Mouse (Mus musculus): ENCODE results near the gene Ptprb. TPM values are rescaled to one million over a fixed set of nuclear protein-coding genes. Genes with fewer than 3 reads are reported as not detected.

Gene Ptprb
- total RNA-seq (2021) (10 to 100 TPM; 63.1 to 66.3 TPM), polyA plus RNA-seq (2012; rRNA removed) (14.8 and 25.1 TPM in 2 replicates)
- long read RNA-seq, full-length matches to known transcripts: 1 of 16 reads
- long read RNA-seq, partial matches to known transcripts: 3 of 16 reads
- long read RNA-seq, other reads (novel, unspliced or antisense): 12 of 16 reads

- DNase-seq: no peak
- H3K79me2 ChIP-seq (replicated peaks; ENCODE audit: control insufficient read depth, insufficient read depth, low read length): no peaks in the 10 kb centered on the region
- H3K4me3 ChIP-seq: peak within 1 kb of the TSS; percentile 38
- WGBS: 26% methylated on average over 7 of the region's 7 CpGs
- H3K27me3 ChIP-seq (ENCODE audit: control insufficient read depth, insufficient read depth, low read length): no peaks in the 10 kb centered on the region
- peaks cover 2% of the 10 kb centered on the region; the same call in 1 of the 2 replicates for H3K36me3 ChIP-seq (ENCODE audit: control insufficient read depth, insufficient read depth, low read length)
- TF ChIP-seq POLR2A (IDR thresholded peaks at IDR 0.05; ENCODE audit: insufficient read depth, low read depth, low read length) (peak; percentile 39; the same call in 1 of the 2 replicates), EP300 (IDR thresholded peaks at IDR 0.05; ENCODE audit: insufficient read depth, low read depth, low read length) (no peak), CTCF (IDR thresholded peaks at IDR 0.05) (no peak)
- intact Hi-C loops (cut with DNase I): no loop called here
- peak within 1 kb of the TSS; percentile 75 for H3K9ac ChIP-seq (ENCODE audit: low read depth, low read length)
- H3K4me1 ChIP-seq (ENCODE audit: control insufficient read depth, insufficient read depth, low read length): peaks cover 13% of the 10 kb centered on the region
- peak within 1 kb of the TSS; percentile 79 for H3K27ac ChIP-seq
These were observed at the start of gene Ptprb for GRCm38 (mm10) chr10:116275280-116275679. Gene Ptprb, plus strand, starts transcription at chr10:116275523.

- intact Hi-C loops (cut with DNase I): no loop called here
- H3K27ac ChIP-seq: no peak overlapping the region
- WGBS: 46% methylated on average over 5 of the region's 5 CpGs
These were observed 40.0 kb upstream of the Ptprb start for GRCm38 (mm10) chr10:116235299-116235698.

GRCm38 (mm10) chr10:116242200-116242599 is 33.1 kb upstream of the Ptprb start:
- H3K27ac ChIP-seq: peak overlapping the region; percentile 66
- no peaks in the 10 kb centered on the region for H3K79me2 ChIP-seq (replicated peaks; ENCODE audit: control insufficient read depth, insufficient read depth, low read length)
- no peaks in the 10 kb centered on the region for H3K27me3 ChIP-seq (ENCODE audit: control insufficient read depth, insufficient read depth, low read length)
- peaks cover 3% of the 10 kb centered on the region for H3K4me1 ChIP-seq (ENCODE audit: control insufficient read depth, insufficient read depth, low read length)
- H3K4me3 ChIP-seq: no peak overlapping the region
- no peak overlapping the region for H3K9ac ChIP-seq (ENCODE audit: low read depth, low read length)
- peaks cover 4% of the 10 kb centered on the region; the same call in 1 of the 2 replicates for H3K36me3 ChIP-seq (ENCODE audit: control insufficient read depth, insufficient read depth, low read length)
- WGBS: 38% methylated on average over 7 of the region's 7 CpGs
- TF ChIP-seq CTCF (IDR thresholded peaks at IDR 0.05): no peak
- no peak for TF ChIP-seq EP300 (IDR thresholded peaks at IDR 0.05; ENCODE audit: insufficient read depth, low read depth, low read length)
- TF ChIP-seq POLR2A (IDR thresholded peaks at IDR 0.05; ENCODE audit: insufficient read depth, low read depth, low read length): no peak
- intact Hi-C loops (cut with DNase I): loop anchor here (2.0 kb wide), 1 partner anchor 33 kb away; no protein-coding TSS in a partner anchor
- DNase-seq: no peak

More at GRCm38 (mm10) chr10:116235299-116235698, 40.0 kb upstream of the Ptprb start:
- Histone ChIP-seq H3K9ac (ENCODE audit: low read depth, low read length) (no peak overlapping the region), H3K79me2 (replicated peaks; ENCODE audit: control insufficient read depth, insufficient read depth, low read length) (no peaks in the 10 kb centered on the region), H3K4me1 (ENCODE audit: control insufficient read depth, insufficient read depth, low read length) (no peaks in the 10 kb centered on the region), H3K4me3 (no peak overlapping the region), H3K36me3 (ENCODE audit: control insufficient read depth, insufficient read depth, low read length) (no peaks in the 10 kb centered on the region), H3K27me3 (ENCODE audit: control insufficient read depth, insufficient read depth, low read length) (no peaks in the 10 kb centered on the region)
- TF ChIP-seq EP300 (IDR thresholded peaks at IDR 0.05; ENCODE audit: insufficient read depth, low read depth, low read length) (no peak), POLR2A (IDR thresholded peaks at IDR 0.05; ENCODE audit: insufficient read depth, low read depth, low read length) (no peak), CTCF (IDR thresholded peaks at IDR 0.05) (no peak)
- no peak for DNase-seq

- H3K4me1 ChIP-seq (ENCODE audit: control insufficient read depth, insufficient read depth, low read length): peaks cover 3% of the 10 kb centered on the region
- no peak for TF ChIP-seq CTCF (IDR thresholded peaks at IDR 0.05)
- peak; percentile 82; the same call in 1 of the 2 replicates for TF ChIP-seq EP300 (IDR thresholded peaks at IDR 0.05; ENCODE audit: insufficient read depth, low read depth, low read length)
- TF ChIP-seq POLR2A (IDR thresholded peaks at IDR 0.05; ENCODE audit: insufficient read depth, low read depth, low read length): peak; percentile 33; the same call in 1 of the 2 replicates
- H3K79me2 ChIP-seq (replicated peaks; ENCODE audit: control insufficient read depth, insufficient read depth, low read length): no peaks in the 10 kb centered on the region
- no peak overlapping the region for H3K4me3 ChIP-seq
- 20% methylated on average over 7 of the region's 7 CpGs for WGBS
- no peak for DNase-seq
- H3K27me3 ChIP-seq (ENCODE audit: control insufficient read depth, insufficient read depth, low read length): no peaks in the 10 kb centered on the region
- H3K27ac ChIP-seq: peak overlapping the region; percentile 41
- peaks cover 4% of the 10 kb centered on the region; the same call in 1 of the 2 replicates for H3K36me3 ChIP-seq (ENCODE audit: control insufficient read depth, insufficient read depth, low read length)
- no peak overlapping the region for H3K9ac ChIP-seq (ENCODE audit: low read depth, low read length)
- intact Hi-C loops (cut with DNase I): loop anchor here (2.0 kb wide), 1 partner anchor 35 kb away; no protein-coding TSS in a partner anchor
These were observed 31.9 kb upstream of the Ptprb start for GRCm38 (mm10) chr10:116243373-116243772.

- WGBS: 30% methylated on average over 2 of the region's 2 CpGs
- no peaks in the 10 kb centered on the region for H3K27me3 ChIP-seq (ENCODE audit: control insufficient read depth, insufficient read depth, low read length)
- peaks cover 4% of the 10 kb centered on the region; the same call in 1 of the 2 replicates for H3K36me3 ChIP-seq (ENCODE audit: control insufficient read depth, insufficient read depth, low read length)
- DNase-seq: no peak
- no peak overlapping the region for H3K4me3 ChIP-seq
- peaks cover 3% of the 10 kb centered on the region for H3K4me1 ChIP-seq (ENCODE audit: control insufficient read depth, insufficient read depth, low read length)
- TF ChIP-seq EP300 (IDR thresholded peaks at IDR 0.05; ENCODE audit: insufficient read depth, low read depth, low read length): no peak
- TF ChIP-seq POLR2A (IDR thresholded peaks at IDR 0.05; ENCODE audit: insufficient read depth, low read depth, low read length): no peak
- TF ChIP-seq CTCF (IDR thresholded peaks at IDR 0.05): no peak
- H3K9ac ChIP-seq (ENCODE audit: low read depth, low read length): no peak overlapping the region
- peak overlapping the region; percentile 19; the same call in 1 of the 2 replicates for H3K27ac ChIP-seq
- intact Hi-C loops (cut with DNase I): loop anchor here (2.0 kb wide), 1 partner anchor 21 kb away; no protein-coding TSS in a partner anchor
- no peaks in the 10 kb centered on the region for H3K79me2 ChIP-seq (replicated peaks; ENCODE audit: control insufficient read depth, insufficient read depth, low read length)
These were observed 29.7 kb upstream of the Ptprb start for GRCm38 (mm10) chr10:116245632-116246031.

GRCm38 (mm10) chr10:116252668-116253067 is 22.7 kb upstream of the Ptprb start:
- 50% methylated on average over 7 of the region's 7 CpGs for WGBS
- Histone ChIP-seq H3K79me2 (replicated peaks; ENCODE audit: control insufficient read depth, insufficient read depth, low read length) (no peaks in the 10 kb centered on the region), H3K4me3 (peak overlapping the region; percentile 22), H3K4me1 (ENCODE audit: control insufficient read depth, insufficient read depth, low read length) (peaks cover 5% of the 10 kb centered on the region), H3K9ac (ENCODE audit: low read depth, low read length) (no peak overlapping the region), H3K36me3 (ENCODE audit: control insufficient read depth, insufficient read depth, low read length) (no peaks in the 10 kb centered on the region), H3K27ac (peak overlapping the region; percentile 72), H3K27me3 (ENCODE audit: control insufficient read depth, insufficient read depth, low read length) (no peaks in the 10 kb centered on the region)
- intact Hi-C loops (cut with DNase I): loop anchor here (5.0 kb wide), 1 partner anchor 50 kb away; no protein-coding TSS in a partner anchor
- peak; percentile 61; the same call in 1 of the 2 replicates for TF ChIP-seq POLR2A (IDR thresholded peaks at IDR 0.05; ENCODE audit: insufficient read depth, low read depth, low read length)
- no peak for TF ChIP-seq CTCF (IDR thresholded peaks at IDR 0.05)
- TF ChIP-seq EP300 (IDR thresholded peaks at IDR 0.05; ENCODE audit: insufficient read depth, low read depth, low read length): 0 out of 2 replicates have a peak, but pooled peaks have one; percentile 50
- peak; percentile 27 to 39 for DNase-seq
